ENCODE assay signal across 50 mouse cellular contexts in the genomic region with DNA sequence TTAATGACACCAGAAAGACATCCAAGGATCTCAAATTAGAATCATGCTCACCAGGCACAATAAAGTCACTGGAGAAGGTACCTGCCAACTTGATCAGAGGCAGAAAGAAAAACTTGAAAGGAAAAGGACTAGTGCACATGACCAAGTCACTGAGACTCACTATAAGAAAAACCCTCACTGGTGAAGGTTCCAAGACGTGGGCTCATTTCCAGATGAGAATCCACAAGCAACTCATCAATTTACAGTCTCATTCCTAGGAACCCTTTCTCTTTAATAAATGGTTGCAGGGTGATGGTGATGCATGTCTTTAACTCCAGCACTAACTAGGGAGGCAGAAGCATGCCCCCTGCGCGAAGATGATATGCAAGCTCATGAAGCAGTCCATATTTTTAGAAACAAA. TPM values are rescaled to one million over a fixed set of nuclear protein-coding genes. Genes with fewer than 3 reads are reported as not detected.
"Had no signal": no experiment of that assay in that cellular context is flagged by ENCODE, and none has a peak within 500 bp of the region (broad histone marks: within the 10 kb centered on the region; RNA-seq: fewer than 3 reads in every experiment).

No protein-coding gene starts in this region.

- DNase-seq: heart, postnatal 10 days; heart, postnatal 14 days; heart, postnatal 36 days; heart, postnatal 4 days; kidney, adult 11 months; kidney, adult 18-20 months; kidney, adult 2 months; kidney, adult 8-10 months; kidney, adult 9 months; kidney, postnatal 10 days; kidney, postnatal 14 days; kidney, postnatal 25 days; kidney, postnatal 36 days; kidney, postnatal 4 days; layer of hippocampus, adult 9-11 months; layer of hippocampus, postnatal 36 days had no signal

- H3K9me3 ChIP-seq: intestine, embryonic 15.5 days had no signal

- H3K4me1 ChIP-seq: heart, embryonic 13.5 days; heart, embryonic 15.5 days; hindbrain, embryonic 10.5 days; hindbrain, embryonic 12.5 days; hindbrain, embryonic 13.5 days; hindbrain, embryonic 15.5 days; intestine, embryonic 15.5 days; kidney, embryonic 15.5 days had no signal

- H3K4me2 ChIP-seq: heart, embryonic 13.5 days; heart, embryonic 15.5 days; hindbrain, embryonic 12.5 days; hindbrain, embryonic 13.5 days; hindbrain, embryonic 14.5 days; hindbrain, embryonic 15.5 days; intestine, embryonic 15.5 days; kidney, embryonic 15.5 days had no signal

- H3K9ac ChIP-seq: heart, embryonic 13.5 days; heart, embryonic 15.5 days; hindbrain, embryonic 12.5 days; hindbrain, embryonic 13.5 days; hindbrain, embryonic 14.5 days; hindbrain, embryonic 15.5 days; intestine, embryonic 15.5 days; kidney, embryonic 15.5 days had no signal

- H3K27me3 ChIP-seq: heart, embryonic 13.5 days; heart, embryonic 15.5 days; hindbrain, embryonic 12.5 days; hindbrain, embryonic 13.5 days; hindbrain, embryonic 15.5 days; intestine, embryonic 15.5 days; kidney, embryonic 15.5 days had no signal

- ATAC-seq: hindbrain, embryonic 16.5 days; hindbrain, postnatal 0 days; inflammation-experienced regulatory T-cells, adult 6 months; intestine, embryonic 15.5 days; intestine, embryonic 16.5 days; intestine, postnatal 0 days had no signal

- H3K36me3 ChIP-seq: heart, embryonic 13.5 days; heart, embryonic 15.5 days; hindbrain, embryonic 10.5 days; hindbrain, embryonic 12.5 days; hindbrain, embryonic 13.5 days; hindbrain, embryonic 15.5 days; intestine, embryonic 15.5 days; kidney, embryonic 15.5 days had no signal

- H3K27ac ChIP-seq: heart, embryonic 13.5 days; heart, embryonic 15.5 days; hindbrain, embryonic 10.5 days; hindbrain, embryonic 12.5 days; hindbrain, embryonic 13.5 days; hindbrain, embryonic 14.5 days; hindbrain, embryonic 15.5 days; hindbrain, postnatal 0 days; intestine, embryonic 15.5 days; kidney, embryonic 15.5 days; kidney, postnatal 0 days; layer of hippocampus, adult 2 months; left cerebral cortex, adult 2 months had no signal

- H3K4me3 ChIP-seq: heart, embryonic 13.5 days; heart, embryonic 15.5 days; hindbrain, embryonic 10.5 days; hindbrain, embryonic 12.5 days; hindbrain, embryonic 13.5 days; hindbrain, embryonic 15.5 days; intestine, embryonic 15.5 days; kidney, embryonic 15.5 days; layer of hippocampus, adult 2 months; left cerebral cortex, adult 2 months had no signal

RNA-seq across cellular contexts. Expression of gene Vmn1r57, which starts 44.8 kb away (rescaled TPM):
- total RNA-seq: heart, postnatal 10 days; heart, postnatal 14 days; heart, postnatal 25 days; heart, postnatal 36 days; heart, postnatal 4 days; hematopoietic stem cell, adult 5-6 weeks; hindbrain, postnatal 0 days; layer of hippocampus, adult 18-20 months; layer of hippocampus, adult 2 months; layer of hippocampus, adult 8-10 months; layer of hippocampus, postnatal 10 days; layer of hippocampus, postnatal 14 days; layer of hippocampus, postnatal 25 days; layer of hippocampus, postnatal 36 days; left cerebral cortex, adult 18-20 months; left cerebral cortex, adult 2 months; left cerebral cortex, adult 8-10 months had no signal
- polyA plus RNA-seq: heart, embryonic 13.5 days; heart, embryonic 14.5 days; heart, embryonic 15.5 days; heart, embryonic 16.5 days; heart, postnatal 0 days; hindbrain, embryonic 10.5 days; hindbrain, embryonic 11.5 days; hindbrain, embryonic 12.5 days; hindbrain, embryonic 13.5 days; hindbrain, embryonic 14.5 days; hindbrain, embryonic 15.5 days; hindbrain, embryonic 16.5 days; hindbrain, postnatal 0 days; inflammation-experienced regulatory T-cells, adult 6 months; intestine, embryonic 14.5 days; intestine, embryonic 15.5 days; intestine, embryonic 16.5 days; intestine, postnatal 0 days; kidney, adult 2 months; kidney, embryonic 14.5 days; kidney, embryonic 15.5 days; kidney, embryonic 16.5 days; kidney, postnatal 0 days; large intestine, adult 2 months had no signal
